Mouse (Mus musculus) E14TG2a.4 (cell line): ENCODE measurements around the gene Zfp574.

Source experiments
- H3K27me3 ChIP-seq: 2 replicates; pipeline ENCODE4 v1.6.1; 2014; ENCODE audit warnings: low read length, control low read depth; ENCODE audit not compliant: insufficient read depth
- H3K36me3 ChIP-seq: 2 replicates; pipeline ENCODE4 v1.6.1; 2014; ENCODE audit warnings: low read length, control low read depth; ENCODE audit not compliant: insufficient read depth
- H3K4me1 ChIP-seq: replicated peaks from 2 replicates; pipeline ENCODE4 v1.6.1; 2014; ENCODE audit warnings: low read depth, low read length, control low read depth
- H3K4me3 ChIP-seq: replicated peaks from 2 replicates; pipeline ENCODE4 v1.5.1; 2014; ENCODE audit warnings: mild to moderate bottlenecking, low read length
- H3K9me3 ChIP-seq: 2 replicates; pipeline ENCODE4 v1.6.1; 2014; ENCODE audit warnings: low read length, control low read depth
- CTCF ChIP-seq: conservative IDR thresholded peaks from 2 replicates; pipeline ENCODE4 v1.5.1; 2014; ENCODE audit warnings: low read length
- NANOG ChIP-seq: IDR thresholded peaks from 2 replicates; pipeline ENCODE4 v1.6.1; 2014; ENCODE audit warnings: borderline replicate concordance, low read length, mixed read lengths
- POU5F1 ChIP-seq: IDR thresholded peaks from 2 replicates; pipeline ENCODE4 v1.6.1; 2014; ENCODE audit warnings: low read length, borderline replicate concordance

The Zfp574 gene

DNA sequence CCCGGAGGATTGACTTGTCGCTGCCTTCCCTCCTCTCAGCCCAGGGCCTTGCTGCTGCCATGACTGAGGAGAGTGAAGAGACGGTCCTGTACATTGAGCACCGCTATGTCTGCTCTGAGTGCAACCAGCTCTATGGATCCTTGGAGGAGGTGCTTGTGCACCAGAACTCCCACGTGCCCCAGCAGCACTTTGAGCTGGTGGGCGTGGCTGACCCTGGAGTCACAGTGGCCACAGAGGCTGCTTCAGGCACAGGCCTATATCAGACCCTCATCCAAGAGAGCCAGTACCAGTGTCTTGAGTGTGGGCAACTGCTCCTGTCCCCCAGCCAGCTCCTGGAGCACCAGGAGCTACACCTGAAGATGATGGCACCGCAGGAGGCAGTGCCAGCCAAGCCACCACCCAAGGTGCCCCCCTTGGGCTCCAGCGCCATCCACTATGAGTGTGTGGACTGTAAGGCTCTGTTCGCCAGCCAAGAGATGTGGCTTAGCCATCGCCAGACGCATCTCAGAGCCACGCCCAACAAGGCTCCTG is 7.2 kb downstream of the Zfp574 start:
- TF ChIP-seq POU5F1 (no peak), CTCF (no peak), NANOG (no peak)
- Histone ChIP-seq H3K27me3 (no peaks in the 10 kb centered on the region), H3K4me1 (peaks cover 86% of the 10 kb centered on the region), H3K36me3 (peaks cover 61% of the 10 kb centered on the region), H3K4me3 (peak overlapping the region; percentile 93), H3K9me3 (no peaks in the 10 kb centered on the region)

DNA sequence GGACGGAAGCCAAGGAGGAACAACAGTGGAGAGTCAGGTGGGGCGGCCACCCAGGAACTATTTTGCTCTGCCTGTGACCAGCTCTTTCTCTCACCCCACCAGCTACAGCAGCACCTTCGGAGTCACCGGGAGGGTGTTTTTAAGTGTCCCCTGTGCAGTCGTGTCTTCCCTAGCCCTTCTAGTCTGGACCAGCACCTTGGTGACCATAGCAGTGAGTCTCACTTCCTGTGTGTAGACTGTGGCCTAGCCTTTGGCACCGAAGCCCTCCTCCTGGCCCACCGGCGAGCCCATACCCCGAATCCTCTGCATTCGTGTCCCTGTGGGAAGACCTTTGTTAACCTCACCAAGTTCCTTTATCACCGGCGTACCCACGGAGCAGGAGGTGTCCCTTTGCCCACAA is 8.1 kb downstream of the Zfp574 start:
- Histone ChIP-seq H3K27me3 (no peaks in the 10 kb centered on the region), H3K36me3 (peaks cover 69% of the 10 kb centered on the region), H3K4me1 (peaks cover 86% of the 10 kb centered on the region), H3K4me3 (peak overlapping the region; percentile 93), H3K9me3 (no peaks in the 10 kb centered on the region)
- TF ChIP-seq POU5F1 (no peak), NANOG (no peak), CTCF (no peak)

DNA sequence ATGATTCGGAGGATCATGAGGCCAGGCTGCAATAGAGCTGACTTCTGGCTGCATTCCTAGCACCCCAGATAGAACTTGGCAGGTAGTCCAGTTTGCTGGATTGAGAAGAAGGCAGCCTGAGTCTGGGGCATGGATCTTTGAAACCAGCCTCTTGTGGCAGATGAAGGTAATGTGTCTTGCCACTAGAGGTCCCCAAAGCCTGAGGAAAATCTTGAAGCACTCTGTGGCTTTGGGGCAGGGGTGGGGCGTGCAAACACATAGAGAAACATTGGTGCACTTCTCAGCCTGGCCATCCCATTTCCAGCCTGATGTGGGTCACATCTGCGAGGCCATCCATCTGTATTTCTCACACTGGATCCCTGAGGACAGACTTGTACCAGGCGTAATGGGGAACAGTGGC is 10.1 kb downstream of the Zfp574 start:
- no peaks in the 10 kb centered on the region for H3K27me3 ChIP-seq
- peak; percentile 62 for TF ChIP-seq CTCF
- TF ChIP-seq NANOG = no peak

DNA sequence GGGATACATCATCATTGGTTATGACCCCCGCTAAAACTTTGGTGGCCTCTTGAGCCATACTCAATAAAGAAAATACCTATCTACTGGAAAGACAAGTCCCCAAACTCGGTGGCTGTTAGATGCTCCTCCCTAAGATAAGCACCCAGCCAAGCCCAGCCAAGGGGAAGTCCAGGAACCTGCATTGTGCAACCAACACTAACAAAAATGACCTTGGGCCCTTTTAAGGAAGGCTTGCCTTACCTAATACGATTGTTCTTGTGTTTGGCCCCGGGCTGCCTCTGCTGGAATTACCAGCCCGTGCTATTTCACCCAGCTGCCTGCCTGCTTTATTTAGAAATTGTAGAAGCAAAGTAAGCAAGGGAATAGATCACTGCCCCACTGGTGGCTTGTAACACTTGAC is 12.3 kb downstream of the Zfp574 start:
- H3K27me3 ChIP-seq = no peaks in the 10 kb centered on the region
- no peak for TF ChIP-seq POU5F1
- TF ChIP-seq CTCF = no peak
- no peak for TF ChIP-seq NANOG
- peaks cover 89% of the 10 kb centered on the region for H3K4me1 ChIP-seq

More for the DNA sequence above, 10.1 kb downstream of the Zfp574 start:
- Histone ChIP-seq H3K36me3 (peaks cover 78% of the 10 kb centered on the region), H3K4me3 (no peak overlapping the region), H3K9me3 (no peaks in the 10 kb centered on the region), H3K4me1 (peaks cover 91% of the 10 kb centered on the region)

DNA sequence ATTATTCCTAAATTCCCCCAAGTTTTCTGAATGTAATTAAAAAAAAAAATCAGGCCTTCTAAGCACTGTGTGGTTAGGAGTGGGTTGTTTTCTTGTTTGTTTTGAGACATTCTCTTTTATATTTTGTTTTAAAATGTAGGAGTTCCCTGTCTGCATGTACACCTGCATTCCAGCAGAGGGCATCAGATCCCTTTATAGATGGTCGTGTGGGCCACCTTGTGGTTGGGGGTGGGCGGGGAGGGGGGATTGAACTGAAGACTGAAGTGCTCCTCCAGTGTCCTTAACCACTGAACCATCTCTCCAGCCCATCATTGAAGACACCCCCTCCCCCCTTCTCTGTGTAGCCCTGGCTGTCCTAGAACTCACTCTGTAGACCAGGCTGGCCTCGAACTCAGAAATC is 14.3 kb downstream of the Zfp574 start:
- Histone ChIP-seq H3K9me3 (no peaks in the 10 kb centered on the region), H3K4me1 (peaks cover 74% of the 10 kb centered on the region), H3K27me3 (peaks cover 8% of the 10 kb centered on the region; the same call in 1 of the 2 replicates), H3K4me3 (no peak overlapping the region), H3K36me3 (peaks cover 47% of the 10 kb centered on the region)
- TF ChIP-seq CTCF (peak; percentile 41), NANOG (no peak)

More for the DNA sequence above, 12.3 kb downstream of the Zfp574 start:
- no peak overlapping the region for H3K4me3 ChIP-seq
- no peaks in the 10 kb centered on the region for H3K9me3 ChIP-seq
- peaks cover 67% of the 10 kb centered on the region for H3K36me3 ChIP-seq

DNA sequence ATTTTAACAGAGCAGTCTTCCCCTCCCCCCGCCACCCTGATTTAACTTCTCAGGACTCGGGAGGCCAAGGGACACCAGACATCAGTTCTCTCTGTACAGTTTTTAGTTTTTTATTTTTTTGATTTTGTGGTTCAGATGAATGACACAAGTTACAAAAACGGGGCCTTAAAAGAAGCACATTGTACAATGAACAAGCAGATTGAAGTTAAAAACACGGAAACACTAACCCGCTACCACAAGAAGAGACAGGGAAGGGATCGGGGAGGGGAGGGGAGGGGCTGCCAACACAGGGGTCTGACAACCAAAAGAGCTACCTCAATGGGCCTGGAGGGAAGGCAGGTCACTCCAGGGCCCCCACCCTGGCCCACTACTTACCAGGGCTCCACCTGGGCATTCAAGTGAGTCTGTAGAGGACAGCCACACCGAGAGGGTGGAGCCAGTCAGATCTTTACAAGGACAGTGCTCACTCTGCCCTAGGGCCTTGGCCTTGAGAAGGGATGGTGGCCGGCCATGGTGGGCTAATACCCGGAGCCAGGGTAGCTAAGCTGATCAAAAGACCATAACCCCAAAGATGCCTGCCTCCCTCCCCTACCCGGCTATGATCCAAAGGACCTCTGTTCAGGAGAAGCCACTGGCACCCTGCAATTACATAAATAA is 15.0 kb downstream of the Zfp574 start:
- Histone ChIP-seq H3K27me3 (peaks cover 12% of the 10 kb centered on the region), H3K36me3 (peaks cover 40% of the 10 kb centered on the region), H3K4me3 (no peak overlapping the region), H3K4me1 (peaks cover 68% of the 10 kb centered on the region), H3K9me3 (no peaks in the 10 kb centered on the region)
- TF ChIP-seq NANOG (no peak), POU5F1 (no peak), CTCF (no peak)

DNA sequence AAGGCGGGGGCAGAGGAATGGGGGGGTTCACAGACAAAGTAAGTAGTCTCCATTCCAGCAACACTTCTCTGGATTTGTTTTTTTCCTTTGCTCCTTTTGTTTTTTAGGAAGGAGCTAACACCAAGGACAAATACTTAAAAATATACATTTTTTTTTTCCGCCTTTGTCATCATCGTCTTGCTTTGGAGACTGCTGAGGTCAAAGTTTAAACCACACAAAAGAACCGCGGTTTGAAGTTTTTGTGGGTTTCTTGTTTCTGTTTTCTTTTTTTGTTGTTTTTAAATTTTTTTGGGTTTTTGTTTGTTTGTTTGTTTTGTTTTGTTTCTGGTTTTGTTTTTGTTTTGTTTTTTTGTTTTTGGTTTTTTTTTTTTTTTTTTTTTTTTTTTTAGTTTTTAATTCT is 15.6 kb downstream of the Zfp574 start:
- H3K36me3 ChIP-seq = peaks cover 34% of the 10 kb centered on the region
- H3K27me3 ChIP-seq = peaks cover 18% of the 10 kb centered on the region
- no peak for TF ChIP-seq POU5F1

DNA sequence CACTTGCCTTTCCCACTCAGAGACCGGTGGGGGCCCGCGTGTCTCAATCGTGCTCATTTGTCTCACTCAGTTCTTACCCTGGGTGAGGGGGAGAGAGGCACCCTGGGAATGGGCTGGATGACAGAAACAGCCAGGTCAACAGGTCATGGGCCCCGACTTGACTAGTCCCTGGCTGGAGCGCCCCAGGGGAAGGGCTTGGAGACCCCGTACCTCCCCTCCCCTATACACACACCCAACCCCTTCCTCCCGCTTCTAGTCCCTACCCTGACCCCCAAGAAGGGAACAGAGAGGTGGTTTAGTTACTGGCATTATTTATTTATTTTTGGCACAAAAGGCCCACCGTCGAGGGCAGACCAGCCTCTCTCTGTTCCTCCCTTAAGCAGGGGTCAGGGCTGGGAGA is 16.2 kb downstream of the Zfp574 start:
- Histone ChIP-seq H3K4me3 (no peak overlapping the region), H3K4me1 (peaks cover 68% of the 10 kb centered on the region), H3K36me3 (peaks cover 28% of the 10 kb centered on the region), H3K9me3 (no peaks in the 10 kb centered on the region), H3K27me3 (peaks cover 19% of the 10 kb centered on the region)
- no peak for TF ChIP-seq CTCF

More for the DNA sequence above, 15.6 kb downstream of the Zfp574 start:
- H3K4me3 ChIP-seq = no peak overlapping the region
- H3K9me3 ChIP-seq = no peaks in the 10 kb centered on the region
- H3K4me1 ChIP-seq = peaks cover 68% of the 10 kb centered on the region

DNA sequence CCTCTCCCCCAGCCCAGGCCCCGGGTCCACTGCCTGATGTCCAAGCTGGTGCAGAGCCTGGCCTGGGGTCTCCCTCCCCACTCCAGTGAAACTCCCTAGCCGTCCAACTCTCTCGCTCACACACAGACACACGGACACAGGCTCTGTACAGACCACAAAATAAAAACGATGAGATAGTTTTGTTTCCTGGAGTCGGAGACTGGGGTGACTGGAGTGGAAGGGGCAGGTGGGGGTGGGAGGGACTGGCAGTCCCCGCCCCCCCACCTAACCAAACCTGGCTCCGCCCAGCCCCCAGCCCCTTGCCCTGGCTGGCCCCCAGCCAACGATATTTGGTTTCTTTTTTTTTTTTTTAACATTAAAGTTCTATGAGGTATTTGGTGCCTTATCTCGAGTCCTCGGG is 16.6 kb downstream of the Zfp574 start:
- TF ChIP-seq CTCF (no peak), NANOG (no peak), POU5F1 (no peak)
- H3K4me3 ChIP-seq = no peak overlapping the region
- peaks cover 19% of the 10 kb centered on the region for H3K27me3 ChIP-seq

More for the DNA sequence above, 16.6 kb downstream of the Zfp574 start:
- Histone ChIP-seq H3K9me3 (no peaks in the 10 kb centered on the region), H3K36me3 (peaks cover 24% of the 10 kb centered on the region), H3K4me1 (peaks cover 68% of the 10 kb centered on the region)
